Mouse (Mus musculus) neural tube, embryonic 15.5 days (tissue): ENCODE measurements around the gene Rapgef4. TPM values are rescaled to one million over a fixed set of nuclear protein-coding genes. Genes with fewer than 3 reads are reported as not detected.

Experiments used
- ATAC-seq: fragments of 200-750 bp; cut with Nextera tagmentation; 2 replicates; pipeline ENCODE4 v1.8.0; 2017; ENCODE audit warnings: mild to moderate bottlenecking, moderate TSS enrichment, moderate library complexity; ENCODE audit not compliant: low FRiP score
- H3K27ac ChIP-seq: fragments of 300-500 bp; sonication (generic); replicated peaks from 2 replicates; pipeline ENCODE4 v1.5.1; 2015; ENCODE audit warnings: mild to moderate bottlenecking, inconsistent platforms
- H3K27me3 ChIP-seq: fragments of 300-500 bp; sonication (generic); replicated peaks from 2 replicates; pipeline ENCODE4 v1.6.1; 2015; ENCODE audit warnings: inconsistent platforms
- H3K36me3 ChIP-seq: fragments of 300-500 bp; sonication (generic); 2 replicates; pipeline ENCODE4 v1.6.1; 2015; ENCODE audit warnings: inconsistent platforms
- H3K4me1 ChIP-seq: fragments of 300-500 bp; sonication (generic); 2 replicates; pipeline ENCODE4 v1.6.1; 2015; ENCODE audit warnings: inconsistent platforms
- H3K4me2 ChIP-seq: fragments of 300-500 bp; sonication (generic); 2 replicates; pipeline ENCODE4 v1.6.1; 2015; ENCODE audit warnings: inconsistent platforms, mild to moderate bottlenecking, moderate library complexity
- H3K4me3 ChIP-seq: fragments of 300-500 bp; sonication (generic); replicated peaks from 2 replicates; pipeline ENCODE4 v1.5.1; 2015; ENCODE audit warnings: mild to moderate bottlenecking, inconsistent platforms
- H3K9ac ChIP-seq: fragments of 300-500 bp; sonication (generic); replicated peaks from 2 replicates; pipeline ENCODE4 v1.6.1; 2015; ENCODE audit warnings: mild to moderate bottlenecking, inconsistent platforms
- H3K9me3 ChIP-seq: fragments of 300-500 bp; sonication (generic); replicated peaks from 2 replicates; pipeline ENCODE4 v1.6.1; 2016; ENCODE audit warnings: inconsistent platforms
- WGBS: fragments of 180-500 bp; shearing (Covaris S2); methylation state at CpG from one replicate; pipeline ENCODE4 v1.1.7; 2015; ENCODE audit warnings: mixed read lengths; 5-methylcytosine and 5-hydroxymethylcytosine counted together
- polyA plus RNA-seq: library from polyadenylated mRNA; unstranded; fragments of >200 nt; fragmentation: Nextera tagmentation; extraction: Ambion mirVana; gene quantifications from 2 replicates; pipeline ENCODE4 v1.2.1, GENCODE M21; 2015

Gene Rapgef4
- polyA plus RNA-seq, result 42.7 and 45.3 TPM in 2 replicates

DNA sequence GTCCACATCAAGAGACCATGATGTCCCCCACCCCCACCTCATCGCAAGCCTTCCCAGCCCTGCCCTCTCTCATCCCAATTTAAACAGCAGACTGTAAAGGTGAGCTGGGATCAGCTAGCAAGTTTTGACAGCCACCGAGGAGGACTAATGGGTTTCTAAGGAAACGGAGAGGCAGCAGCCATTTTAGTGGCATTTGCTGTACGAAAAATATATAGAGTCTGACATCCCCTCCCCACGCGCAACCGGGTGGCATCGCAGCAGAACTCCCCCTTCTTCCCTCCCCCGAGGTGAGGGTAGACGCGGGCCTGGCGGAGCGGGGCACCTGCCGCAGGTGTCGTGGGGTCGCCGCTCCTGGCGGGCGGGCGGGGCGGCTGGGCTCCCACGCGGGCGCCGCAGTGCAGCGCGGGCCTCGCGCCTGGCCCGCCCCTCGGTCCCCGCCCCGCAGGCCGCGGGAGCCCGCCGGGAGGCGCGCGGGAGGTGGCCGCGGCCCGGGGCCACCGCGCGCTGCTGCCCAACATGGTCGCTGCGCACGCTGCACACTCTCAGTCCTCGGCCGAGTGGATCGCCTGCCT is at the start of gene Rapgef4:
TSS of gene Rapgef4 (plus strand) at position 470 of the 572 bp plus-strand sequence.
- H3K27ac ChIP-seq, result peak within 1 kb of the TSS; percentile 72
- ATAC-seq, result peak; percentile 88
- WGBS, result under 1% methylated on average over 35 of the region's 52 CpGs

GRCm38 (mm10) chr2:71934046-71934445 is 47.0 kb upstream of the Rapgef4 start:
- Histone ChIP-seq H3K4me3 (no peak overlapping the region), H3K4me2 (no peak overlapping the region), H3K4me1 (no peaks in the 10 kb centered on the region), H3K9ac (no peak overlapping the region), H3K27me3 (no peaks in the 10 kb centered on the region), H3K9me3 (no peaks in the 10 kb centered on the region), H3K27ac (no peak overlapping the region), H3K36me3 (no peaks in the 10 kb centered on the region)
- ATAC-seq, result no peak
- WGBS, result 97% methylated on average over 8 of the region's 8 CpGs

More for the DNA sequence above, at the start of gene Rapgef4:
- Histone ChIP-seq H3K4me3 (peak within 1 kb of the TSS; percentile 59), H3K4me2 (peak within 1 kb of the TSS; percentile 71), H3K9me3 (no peaks in the 10 kb centered on the region), H3K36me3 (no peaks in the 10 kb centered on the region), H3K9ac (peak within 1 kb of the TSS; percentile 59), H3K27me3 (no peaks in the 10 kb centered on the region), H3K4me1 (peaks cover 22% of the 10 kb centered on the region)

DNA sequence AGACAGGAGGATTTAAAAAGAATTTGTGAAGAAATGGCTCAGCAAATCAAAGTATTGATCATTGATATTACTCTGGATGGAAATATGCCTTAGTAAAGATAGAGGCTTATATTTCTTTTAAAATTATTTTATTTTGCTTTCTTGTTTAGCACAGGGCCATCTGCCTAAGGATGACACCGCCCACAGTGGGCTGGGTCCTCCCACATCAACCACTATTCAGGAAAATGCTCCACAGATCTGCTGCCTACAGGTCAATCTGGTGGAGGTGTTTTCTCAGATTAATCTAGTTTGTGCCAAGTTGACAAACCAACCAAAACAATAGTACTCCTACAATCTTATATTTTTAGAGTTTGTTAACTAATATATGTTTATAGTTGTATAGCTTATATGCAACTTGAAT is 44.3 kb upstream of the Rapgef4 start:
- 88% methylated on average over 1 of the region's 1 CpGs for WGBS
- no peaks in the 10 kb centered on the region for H3K4me1 ChIP-seq
- H3K9me3 ChIP-seq, result no peaks in the 10 kb centered on the region

GRCm38 (mm10) chr2:71937649-71938308 is 43.3 kb upstream of the Rapgef4 start:
- ATAC-seq, result no peak
- Histone ChIP-seq H3K4me1 (no peaks in the 10 kb centered on the region), H3K9ac (no peak overlapping the region), H3K36me3 (no peaks in the 10 kb centered on the region), H3K4me2 (no peak overlapping the region), H3K9me3 (no peaks in the 10 kb centered on the region), H3K27me3 (no peaks in the 10 kb centered on the region), H3K27ac (no peak overlapping the region), H3K4me3 (no peak overlapping the region)
- 79% methylated on average over 3 of the region's 3 CpGs for WGBS

More for the DNA sequence above, 44.3 kb upstream of the Rapgef4 start:
- no peaks in the 10 kb centered on the region for H3K36me3 ChIP-seq
- ATAC-seq, result no peak
- no peak overlapping the region for H3K27ac ChIP-seq
- no peak overlapping the region for H3K9ac ChIP-seq
- H3K27me3 ChIP-seq, result no peaks in the 10 kb centered on the region
- H3K4me2 ChIP-seq, result no peak overlapping the region
- H3K4me3 ChIP-seq, result no peak overlapping the region

GRCm38 (mm10) chr2:71938716-71939393 is 42.2 kb upstream of the Rapgef4 start:
- H3K9ac ChIP-seq, result no peak overlapping the region
- no peaks in the 10 kb centered on the region for H3K27me3 ChIP-seq
- no peaks in the 10 kb centered on the region for H3K4me1 ChIP-seq
- ATAC-seq, result no peak
- H3K4me3 ChIP-seq, result no peak overlapping the region
- no peak overlapping the region for H3K27ac ChIP-seq
- no peak overlapping the region for H3K4me2 ChIP-seq
- H3K36me3 ChIP-seq, result no peaks in the 10 kb centered on the region
- WGBS, result 65% methylated on average over 6 of the region's 6 CpGs
- no peaks in the 10 kb centered on the region for H3K9me3 ChIP-seq

DNA sequence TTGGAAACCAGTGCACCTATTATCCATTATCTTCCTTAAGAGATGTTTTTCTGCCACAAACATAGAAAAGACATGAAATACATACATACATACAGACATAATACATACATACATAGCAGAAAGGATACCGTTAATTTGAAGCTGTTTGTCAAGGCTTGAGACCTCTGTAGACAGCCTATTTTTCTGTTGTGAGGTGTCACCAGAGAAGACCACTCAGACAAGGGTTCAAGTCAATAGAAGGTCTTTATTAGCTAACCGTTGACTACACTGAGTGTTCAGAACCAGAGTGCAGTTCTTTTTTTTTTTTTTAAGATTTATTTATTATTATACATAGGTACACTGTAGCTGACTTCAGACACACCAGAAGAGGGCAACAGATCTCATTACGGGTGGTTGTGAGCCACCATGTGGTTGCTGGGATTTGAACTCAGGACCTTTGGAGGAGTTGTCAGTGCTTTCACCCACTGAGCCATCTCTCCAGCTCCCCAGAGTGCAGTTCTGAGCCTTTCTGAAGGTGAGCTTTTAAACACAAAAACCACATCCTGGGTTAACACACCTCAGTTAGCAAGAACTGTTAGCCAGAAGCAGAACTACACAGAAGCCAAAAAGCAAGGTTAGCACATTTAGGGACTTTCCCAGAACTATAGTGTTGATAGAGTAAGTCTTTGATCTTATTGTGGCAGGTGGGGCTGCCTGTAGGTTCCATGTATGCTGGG is 39.9 kb upstream of the Rapgef4 start:
- H3K4me2 ChIP-seq, result no peak overlapping the region

DNA sequence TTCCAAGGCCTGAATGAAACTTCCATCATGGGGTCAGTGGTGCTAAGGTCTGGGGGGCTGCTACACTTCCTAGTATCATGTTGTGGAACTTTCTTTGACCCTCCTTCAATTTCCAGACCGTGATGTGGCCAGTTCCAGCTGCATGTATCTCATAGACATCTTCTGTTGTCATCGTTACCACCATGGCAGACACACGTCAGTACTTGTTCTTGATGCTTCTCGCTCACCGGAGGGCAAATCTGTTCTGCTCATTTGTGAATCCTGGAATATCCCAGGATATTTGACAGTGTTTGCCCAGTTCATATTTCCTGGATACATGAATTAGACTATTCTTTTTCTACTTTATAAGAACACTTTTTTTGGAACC is 39.3 kb upstream of the Rapgef4 start:
- no peak overlapping the region for H3K9ac ChIP-seq
- no peaks in the 10 kb centered on the region for H3K27me3 ChIP-seq
- no peaks in the 10 kb centered on the region for H3K9me3 ChIP-seq
- 95% methylated on average over 5 of the region's 5 CpGs for WGBS
- no peak overlapping the region for H3K4me2 ChIP-seq
- no peaks in the 10 kb centered on the region for H3K36me3 ChIP-seq
- H3K4me1 ChIP-seq, result no peaks in the 10 kb centered on the region
- H3K4me3 ChIP-seq, result no peak overlapping the region
- H3K27ac ChIP-seq, result no peak overlapping the region
- no peak for ATAC-seq

More for the DNA sequence above, 39.9 kb upstream of the Rapgef4 start:
- H3K36me3 ChIP-seq, result no peaks in the 10 kb centered on the region
- H3K27me3 ChIP-seq, result no peaks in the 10 kb centered on the region
- no peak overlapping the region for H3K4me3 ChIP-seq
- no peak for ATAC-seq
- no peaks in the 10 kb centered on the region for H3K4me1 ChIP-seq
- H3K9ac ChIP-seq, result no peak overlapping the region
- H3K27ac ChIP-seq, result no peak overlapping the region
- 92% methylated on average over 3 of the region's 3 CpGs for WGBS
- no peaks in the 10 kb centered on the region for H3K9me3 ChIP-seq

- no peak overlapping the region for H3K4me3 ChIP-seq
- H3K9me3 ChIP-seq, result no peaks in the 10 kb centered on the region
- no peak overlapping the region for H3K4me2 ChIP-seq
- H3K27me3 ChIP-seq, result no peaks in the 10 kb centered on the region
- no peaks in the 10 kb centered on the region for H3K36me3 ChIP-seq
- no peak overlapping the region for H3K27ac ChIP-seq
- 67% methylated on average over 4 of the region's 4 CpGs for WGBS
- no peaks in the 10 kb centered on the region for H3K4me1 ChIP-seq
- no peak for ATAC-seq
- H3K9ac ChIP-seq, result no peak overlapping the region
These were observed 29.8 kb upstream of the Rapgef4 start for GRCm38 (mm10) chr2:71951212-71951611.

- Histone ChIP-seq H3K9me3 (no peaks in the 10 kb centered on the region), H3K27me3 (no peaks in the 10 kb centered on the region), H3K4me2 (no peak overlapping the region), H3K4me3 (no peak overlapping the region), H3K4me1 (no peaks in the 10 kb centered on the region), H3K9ac (no peak overlapping the region), H3K36me3 (no peaks in the 10 kb centered on the region), H3K27ac (no peak overlapping the region)
- WGBS, result 33% methylated on average over 8 of the region's 8 CpGs
- no peak for ATAC-seq
These were observed 25.4 kb upstream of the Rapgef4 start for GRCm38 (mm10) chr2:71955637-71956036.

GRCm38 (mm10) chr2:71956463-71956862 is 24.6 kb upstream of the Rapgef4 start:
- Histone ChIP-seq H3K36me3 (no peaks in the 10 kb centered on the region), H3K4me1 (no peaks in the 10 kb centered on the region), H3K9me3 (no peaks in the 10 kb centered on the region), H3K4me3 (no peak overlapping the region), H3K9ac (no peak overlapping the region), H3K4me2 (no peak overlapping the region), H3K27ac (no peak overlapping the region), H3K27me3 (no peaks in the 10 kb centered on the region)
- WGBS, result 44% methylated on average over 5 of the region's 5 CpGs
- no peak for ATAC-seq

DNA sequence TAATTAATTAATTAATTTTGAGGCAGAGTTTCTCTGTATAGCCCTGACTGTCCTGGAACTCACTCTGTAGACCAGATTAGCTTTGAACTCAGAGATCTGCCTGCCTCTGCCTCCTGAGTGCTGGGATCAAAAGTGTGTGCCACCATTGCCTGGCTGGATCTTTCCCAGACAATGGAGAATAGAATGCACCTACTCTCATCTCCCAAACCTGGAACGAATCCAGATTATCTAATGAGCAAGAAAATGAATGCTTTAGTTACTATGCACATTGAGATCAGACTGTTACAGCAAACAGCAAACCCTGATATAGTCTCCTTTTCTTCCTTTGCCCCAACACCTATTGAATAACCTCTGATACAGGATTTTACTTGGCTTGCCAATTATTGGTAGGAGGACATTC is 23.1 kb upstream of the Rapgef4 start:
- no peak overlapping the region for H3K9ac ChIP-seq
- H3K27ac ChIP-seq, result no peak overlapping the region
- no peak for ATAC-seq
- no peaks in the 10 kb centered on the region for H3K36me3 ChIP-seq
- no peak overlapping the region for H3K4me2 ChIP-seq
- H3K9me3 ChIP-seq, result no peaks in the 10 kb centered on the region
- 92% methylated on average over 1 of the region's 1 CpGs for WGBS
- H3K4me1 ChIP-seq, result no peaks in the 10 kb centered on the region
- no peaks in the 10 kb centered on the region for H3K27me3 ChIP-seq
- H3K4me3 ChIP-seq, result no peak overlapping the region
